ENCODE assay signal across 34 mouse cellular contexts in genomic region chr13:17891545-17891944, GRCm38 (mm10). TPM values are rescaled to one million over a fixed set of nuclear protein-coding genes. Genes with fewer than 3 reads are reported as not detected.
A peak's percentile ranks its signal among the peaks of the same experiment; 100 is the strongest.
DNase-seq lines count a peak whose midpoint lies in the region; ATAC-seq and TF ChIP-seq lines count a peak whose summit lies in the region.
"Had no signal": no experiment of that assay in that cellular context is flagged by ENCODE, and none has a peak within 500 bp of the region (broad histone marks: within the 10 kb centered on the region; RNA-seq: fewer than 3 reads in every experiment).

No protein-coding gene starts in this region.

- intact Hi-C loops in left cerebral cortex, postnatal 36 days (cut with DNase I): no loop called here

- DNase-seq in layer of hippocampus, adult 2 months (ENCODE audit: low spot score in 2 of 2): no peak
- no peak for DNase-seq in layer of hippocampus, postnatal 25 days (ENCODE audit: extremely low spot score in 1 of 2, low spot score in 1 of 2)
- DNase-seq in 416B (ENCODE audit: low read depth): peak; percentile 4
- peak; percentile 30 for DNase-seq in left cerebral cortex, postnatal 36 days (ENCODE audit: low spot score in 2 of 2)
- no peak for DNase-seq in ovary, postnatal 10 days (ENCODE audit: low spot score)
- DNase-seq: adrenal gland, adult 8-10 months; B cell, adult 2 months; cerebellum, adult 11 months; cerebellum, adult 9-10 months; embryo, embryonic 11 days; gastrocnemius, postnatal 25 days; heart, adult 18-20 months; heart, postnatal 4 days; kidney, adult 11 months; kidney, postnatal 14 days; liver, embryonic 13.5 days; lung, adult 18-20 months; lung, postnatal 4 days; thymus, adult 2 months; thymus, postnatal 36 days had no signal

- ATAC-seq in activated CD4-positive, CD25-positive, alpha-beta regulatory T cell, adult 4 months: no peak
- ATAC-seq: forebrain, embryonic 15.5 days; lung, postnatal 0 days had no signal

- H3K4me1 ChIP-seq in bone marrow macrophage, adult 2 months (ENCODE audit: control insufficient read depth, insufficient read depth, low read length): peaks cover 10% of the 10 kb centered on the region
- H3K4me1 ChIP-seq: embryonic facial prominence, embryonic 13.5 days; forebrain, embryonic 10.5 days; forebrain, embryonic 15.5 days; heart, embryonic 12.5 days; limb, embryonic 10.5 days; limb, embryonic 15.5 days; liver, embryonic 13.5 days; midbrain, embryonic 12.5 days; neural tube, embryonic 13.5 days had no signal

- no peak overlapping the region for H3K4me3 ChIP-seq in layer of hippocampus, adult 2 months
- H3K4me3 ChIP-seq in bone marrow macrophage, adult 2 months (ENCODE audit: insufficient read depth, low read length): no peak overlapping the region
- H3K4me3 ChIP-seq: embryonic facial prominence, embryonic 13.5 days; forebrain, embryonic 10.5 days; forebrain, embryonic 15.5 days; heart, embryonic 12.5 days; hindbrain, embryonic 13.5 days; limb, embryonic 10.5 days; limb, embryonic 15.5 days; liver, embryonic 13.5 days; megakaryocyte, embryonic 14.5 days; midbrain, embryonic 12.5 days; neural tube, embryonic 13.5 days had no signal

- no peak for TF ChIP-seq POLR2A in bone marrow macrophage, adult 2 months (IDR thresholded peaks at IDR 0.05; ENCODE audit: borderline replicate concordance, low read depth, low read length)

- peak; percentile 24 for TF ChIP-seq CTCF in layer of hippocampus, adult 2 months (conservative IDR thresholded peaks at IDR 0.05)
- TF ChIP-seq CTCF in bone marrow macrophage, adult 2 months (IDR thresholded peaks at IDR 0.05; ENCODE audit: low read depth, low read length): no peak

- H3K27ac ChIP-seq in layer of hippocampus, adult 2 months: no peak overlapping the region
- peak overlapping the region; percentile 31; the same call in 1 of the 2 replicates for H3K27ac ChIP-seq in bone marrow macrophage, adult 2 months (ENCODE audit: insufficient read depth, low read depth, low read length)
- H3K27ac ChIP-seq: embryonic facial prominence, embryonic 13.5 days; forebrain, embryonic 10.5 days; forebrain, embryonic 15.5 days; hindbrain, embryonic 13.5 days; limb, embryonic 10.5 days; limb, embryonic 15.5 days; liver, embryonic 13.5 days; midbrain, embryonic 12.5 days; neural tube, embryonic 13.5 days; stomach, postnatal 0 days had no signal

RNA-seq across cellular contexts. Expression of gene Rala, which starts 52.5 kb away (rescaled TPM):
- total RNA-seq in layer of hippocampus, adult 2 months (2021): 10 to 100 TPM; 58.7 to 59.4 TPM
- 10 to 100 TPM; 65.3 to 66.6 TPM for total RNA-seq in layer of hippocampus, postnatal 25 days (2021)
- polyA plus RNA-seq in bone marrow macrophage, adult 2 months (2012; ENCODE audit: insufficient read depth, insufficient read length, missing spikeins): 64.5 and 72.6 TPM in 2 replicates
- 10 to 100 TPM; 60.9 to 61.8 TPM for total RNA-seq in left cerebral cortex, postnatal 36 days (2021)
- polyA plus RNA-seq in activated CD4-positive, CD25-positive, alpha-beta regulatory T cell, adult 4 months (2017; shearing (Covaris generic)): 1 to 10 TPM; 3.7 to 5.1 TPM

Comparison
In these comparisons a context has a peak if more than half of its experiments do, and no peak if none do; other contexts are left out.
1. DNase-seq: peak in 416B (single experiment) and left cerebral cortex, postnatal 36 days (2 of 2); none in layer of hippocampus, adult 2 months (0 of 2), layer of hippocampus, postnatal 25 days (0 of 2) and ovary, postnatal 10 days (single experiment).